Mouse (Mus musculus) liver, postnatal 0 days (tissue): ENCODE measurements at regions not wholly inside any gene's neighbourhood (a gene's known extent, or its start where the extent isn't known, plus 50 kb on each side); places are given as distances from the start of the nearest gene placed in this dataset.

Source experiments
- ATAC-seq: fragments of 200-750 bp; cut with Nextera tagmentation; 2 replicates; pipeline ENCODE4 v1.8.0; 2017; ENCODE audit warnings: mild to moderate bottlenecking, moderate library complexity
- DNase-seq: peaks from one replicate; pipeline ENCODE4 v3.0.0-alpha.2; 2016
- H3K27ac ChIP-seq: fragments of 300-500 bp; sonication (generic); 2 replicates; pipeline ENCODE4 v1.5.1; 2014; ENCODE audit warnings: antibody characterized with exemption, moderate library complexity, mild to moderate bottlenecking, low read depth
- H3K27me3 ChIP-seq: fragments of 300-500 bp; sonication (generic); 2 replicates; pipeline ENCODE4 v1.6.1; 2014; ENCODE audit warnings: low read length, control low read depth, mixed read lengths; ENCODE audit not compliant: insufficient read depth
- H3K36me3 ChIP-seq: fragments of 300-500 bp; sonication (generic); replicated peaks from 2 replicates; pipeline ENCODE4 v1.6.1; 2014; ENCODE audit warnings: mild to moderate bottlenecking, control low read depth, low read length, moderate library complexity, mixed read lengths; ENCODE audit not compliant: insufficient read depth
- H3K4me1 ChIP-seq: fragments of 300-500 bp; sonication (generic); 2 replicates; pipeline ENCODE4 v1.6.1; 2014; ENCODE audit warnings: antibody characterized with exemption, mild to moderate bottlenecking, control low read depth; ENCODE audit not compliant: insufficient read depth
- H3K4me2 ChIP-seq: fragments of 300-500 bp; sonication (generic); 2 replicates; pipeline ENCODE4 v1.6.1; 2014; ENCODE audit warnings: low read depth, mild to moderate bottlenecking, low read length, moderate library complexity, mixed read lengths
- H3K4me3 ChIP-seq: fragments of 300-500 bp; sonication (generic); 2 replicates; pipeline ENCODE4 v1.5.1; 2014; ENCODE audit warnings: low read depth, low read length
- H3K9ac ChIP-seq: fragments of 300-500 bp; sonication (generic); replicated peaks from 2 replicates; pipeline ENCODE4 v1.6.1; 2014; ENCODE audit warnings: mild to moderate bottlenecking, moderate library complexity
- H3K9me3 ChIP-seq: fragments of 300-500 bp; sonication (generic); 2 replicates; pipeline ENCODE4 v1.6.1; 2016; ENCODE audit warnings: mild to moderate bottlenecking, control low read depth, low read length, mixed read lengths
- CTCF ChIP-seq: sonication (generic); IDR thresholded peaks from 2 replicates; pipeline ENCODE4 v1.5.1; 2016; ENCODE audit warnings: antibody characterized with exemption, low read depth
- EP300 ChIP-seq: IDR thresholded peaks from 2 replicates; pipeline ENCODE4 v1.6.1; 2016; ENCODE audit warnings: antibody characterized with exemption, low read depth, mild to moderate bottlenecking
- WGBS: fragments of 180-500 bp; shearing (Covaris S2); extraction: QIAGEN DNeasy Blood & Tissue Kit; methylation state at CpG from one replicate; pipeline ENCODE4 v1.1.7; 2014; ENCODE audit not compliant: insufficient replicate concordance; 5-methylcytosine and 5-hydroxymethylcytosine counted together

GRCm38 (mm10) chr8:127821646-127822045 lies 536.8 kb upstream of the Nrp1 start:
- no peak overlapping the region for H3K4me3 ChIP-seq
- TF ChIP-seq CTCF (no peak), EP300 (no peak)
- no peaks in the 10 kb centered on the region for H3K36me3 ChIP-seq
- no peaks in the 10 kb centered on the region for H3K9me3 ChIP-seq
- H3K4me2 ChIP-seq, result no peak overlapping the region
- no peaks in the 10 kb centered on the region for H3K4me1 ChIP-seq
- no peaks in the 10 kb centered on the region for H3K27me3 ChIP-seq
- no peak for ATAC-seq
- no peak overlapping the region for H3K27ac ChIP-seq
- no peak overlapping the region for H3K9ac ChIP-seq
- WGBS, result 58% methylated on average over 1 of the region's 1 CpGs
- DNase-seq, result no peak

DNA sequence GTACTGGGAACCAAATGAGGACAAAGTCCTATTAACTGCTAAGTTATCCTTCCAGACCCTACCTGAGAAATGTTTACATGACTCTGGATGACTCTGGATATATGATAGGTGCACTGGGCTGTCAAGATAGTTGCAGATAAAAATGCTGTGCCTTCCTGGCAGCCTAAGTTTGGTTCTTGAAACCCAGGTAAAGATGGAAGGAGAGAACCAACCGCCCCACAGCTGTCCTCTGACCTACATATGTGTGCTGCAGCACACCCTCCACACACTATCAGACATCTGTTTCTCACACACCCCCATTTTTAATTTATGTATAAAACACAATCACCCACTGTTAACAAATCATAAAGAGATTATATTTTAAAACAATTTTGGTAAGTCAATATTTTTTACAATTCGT lies 533.4 kb upstream of the Nrp1 start:
- no peaks in the 10 kb centered on the region for H3K9me3 ChIP-seq
- H3K4me1 ChIP-seq, result no peaks in the 10 kb centered on the region
- DNase-seq (no peak), ATAC-seq (no peak)
- H3K9ac ChIP-seq, result no peak overlapping the region
- no peak for TF ChIP-seq CTCF
- TF ChIP-seq EP300, result no peak
- H3K36me3 ChIP-seq, result no peaks in the 10 kb centered on the region
- no peak overlapping the region for H3K27ac ChIP-seq
- no peaks in the 10 kb centered on the region for H3K27me3 ChIP-seq
- no peak overlapping the region for H3K4me2 ChIP-seq
- 79% methylated on average over 2 of the region's 2 CpGs for WGBS
- H3K4me3 ChIP-seq, result no peak overlapping the region

DNA sequence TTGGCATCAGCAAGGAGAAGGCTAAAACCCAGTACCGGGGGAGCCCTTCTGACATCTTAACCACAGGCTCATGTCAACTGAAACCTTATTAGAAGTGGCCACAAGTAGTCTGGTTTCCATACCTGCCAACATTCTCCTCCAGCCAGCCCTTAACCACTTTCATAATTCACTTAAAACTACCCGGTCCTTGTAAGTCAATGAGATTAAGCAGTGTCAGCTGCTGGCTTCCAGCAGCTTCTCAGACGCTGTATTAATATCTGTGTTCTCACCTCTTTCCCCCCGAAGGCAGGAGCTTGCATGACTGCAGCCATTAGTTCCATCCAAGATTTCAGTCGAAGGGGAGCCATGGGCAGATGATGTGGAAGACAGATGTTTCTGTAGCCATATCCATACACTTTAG lies 530.6 kb upstream of the Nrp1 start:
- DNase-seq, result no peak
- no peak overlapping the region for H3K9ac ChIP-seq
- H3K36me3 ChIP-seq, result no peaks in the 10 kb centered on the region
- H3K27me3 ChIP-seq, result no peaks in the 10 kb centered on the region
- H3K4me1 ChIP-seq, result no peaks in the 10 kb centered on the region
- H3K4me3 ChIP-seq, result no peak overlapping the region
- no peak overlapping the region for H3K4me2 ChIP-seq
- H3K9me3 ChIP-seq, result no peaks in the 10 kb centered on the region
- TF ChIP-seq EP300, result no peak
- no peak for TF ChIP-seq CTCF
- 68% methylated on average over 5 of the region's 5 CpGs for WGBS
- H3K27ac ChIP-seq, result no peak overlapping the region
- ATAC-seq, result no peak

DNA sequence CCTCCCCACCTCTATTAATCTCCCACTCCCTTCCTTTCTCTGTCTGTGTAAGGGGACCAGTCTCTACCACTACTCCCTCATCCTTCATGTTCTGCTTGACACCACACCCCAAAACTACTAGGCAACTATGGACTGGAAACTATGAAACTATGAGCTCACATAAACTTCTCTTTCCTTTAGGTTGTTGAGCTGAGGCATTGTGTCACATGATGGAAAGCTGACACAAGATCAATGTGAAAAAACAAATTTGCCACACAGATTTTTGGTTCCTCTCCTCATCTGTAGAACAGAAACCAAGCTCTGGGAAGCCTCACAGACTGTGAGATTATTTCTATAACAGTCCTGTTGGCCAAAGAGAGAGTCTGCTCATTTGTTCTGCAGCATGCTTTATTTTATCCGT lies 528.7 kb upstream of the Nrp1 start:
- H3K9ac ChIP-seq, result no peak overlapping the region
- no peak overlapping the region for H3K27ac ChIP-seq
- H3K9me3 ChIP-seq, result no peaks in the 10 kb centered on the region
- H3K36me3 ChIP-seq, result no peaks in the 10 kb centered on the region
- WGBS, result 70% methylated on average over 1 of the region's 1 CpGs
- no peak for DNase-seq
- no peak for TF ChIP-seq CTCF
- TF ChIP-seq EP300, result no peak
- no peak for ATAC-seq
- no peak overlapping the region for H3K4me2 ChIP-seq
- no peaks in the 10 kb centered on the region for H3K27me3 ChIP-seq
- H3K4me3 ChIP-seq, result no peak overlapping the region
- no peaks in the 10 kb centered on the region for H3K4me1 ChIP-seq

DNA sequence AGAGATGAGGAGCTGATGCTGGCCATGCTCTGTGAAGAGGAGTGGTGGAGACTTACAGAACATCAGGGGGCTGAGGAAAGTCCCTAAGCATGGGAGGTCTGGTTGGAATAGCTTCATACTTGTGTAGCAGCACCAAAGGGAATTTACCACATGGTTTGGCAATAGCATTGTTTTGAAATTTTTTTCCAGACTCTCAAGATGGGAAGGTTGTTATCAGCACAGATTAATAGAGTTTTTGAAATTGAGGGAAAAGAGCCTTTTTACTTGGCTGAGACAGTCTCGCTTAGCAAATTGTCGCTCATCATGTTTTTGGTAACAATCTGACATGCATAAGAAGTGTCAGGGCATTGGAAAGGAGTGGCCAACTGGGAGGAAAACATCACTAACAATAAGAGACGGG lies 524.4 kb upstream of the Nrp1 start:
- Histone ChIP-seq H3K27ac (no peak overlapping the region), H3K27me3 (no peaks in the 10 kb centered on the region), H3K36me3 (no peaks in the 10 kb centered on the region), H3K9ac (no peak overlapping the region), H3K4me2 (no peak overlapping the region), H3K4me3 (no peak overlapping the region), H3K9me3 (no peaks in the 10 kb centered on the region), H3K4me1 (no peaks in the 10 kb centered on the region)
- WGBS, result 76% methylated on average over 3 of the region's 3 CpGs
- no peak for ATAC-seq
- TF ChIP-seq EP300 (no peak), CTCF (no peak)
- DNase-seq, result no peak

DNA sequence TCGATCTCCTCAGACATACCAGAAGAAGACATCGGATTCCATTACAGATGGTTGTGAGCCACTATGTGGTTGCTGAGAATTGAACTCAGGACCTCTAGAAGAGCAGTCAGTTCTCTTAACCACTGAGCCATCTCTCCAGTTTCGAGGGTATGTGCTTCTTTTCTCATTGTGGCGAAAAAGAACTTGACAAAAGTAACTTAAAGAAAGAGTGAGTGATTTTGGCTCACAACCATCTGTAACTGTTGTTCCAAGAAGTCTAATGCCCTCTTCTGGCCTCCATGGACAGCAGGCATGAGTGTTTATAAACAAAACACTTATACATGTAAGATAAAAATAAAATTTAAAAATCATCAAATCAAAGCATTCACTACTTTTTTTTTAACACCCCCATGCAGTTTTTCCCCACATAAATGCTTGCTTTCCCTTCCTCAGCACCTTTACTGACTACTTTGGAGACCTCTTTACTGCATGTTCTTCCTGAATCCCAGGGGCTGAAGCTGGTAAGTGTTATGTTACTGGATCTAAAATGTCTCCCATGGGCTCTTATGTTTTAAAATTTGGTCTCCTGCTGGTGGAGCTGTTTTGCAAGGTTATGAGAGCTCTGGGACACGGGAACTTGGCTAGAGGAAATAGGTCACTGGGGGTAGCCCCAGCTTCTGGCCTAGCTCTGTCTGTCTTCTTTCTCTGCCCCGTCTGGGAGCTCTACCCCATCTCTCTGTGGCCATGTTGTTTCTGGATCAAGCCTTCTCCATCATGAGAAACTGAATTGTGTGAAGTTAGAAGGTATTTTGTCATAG lies 521.8 kb upstream of the Nrp1 start:
- H3K4me1 ChIP-seq, result no peaks in the 10 kb centered on the region
- WGBS, result 60% methylated on average over 6 of the region's 6 CpGs
- H3K9me3 ChIP-seq, result no peaks in the 10 kb centered on the region
- H3K36me3 ChIP-seq, result no peaks in the 10 kb centered on the region
- no peak overlapping the region for H3K27ac ChIP-seq
- no peak for TF ChIP-seq EP300
- no peak for TF ChIP-seq CTCF
- DNase-seq, result no peak
- ATAC-seq, result no peak
- H3K4me3 ChIP-seq, result no peak overlapping the region
- H3K9ac ChIP-seq, result no peak overlapping the region
- no peaks in the 10 kb centered on the region for H3K27me3 ChIP-seq
- H3K4me2 ChIP-seq, result no peak overlapping the region
